Mouse (Mus musculus) forelimb bud, embryonic 11.5 days (tissue): ENCODE measurements around the gene Tnfsf14.

ENCODE experiments used
- DNase-seq: peaks from one replicate; pipeline ENCODE4 v3.0.0-alpha.2; 2012; ENCODE audit warnings: low read depth, low spot score

Gene Tnfsf14

GRCm38 (mm10) chr17:57194041-57194507 is at the start of gene Tnfsf14:
Gene Tnfsf14 (minus strand): TSS chr17:57194177.
- DNase-seq = no peak

GRCm38 (mm10) chr17:57237181-57237580 is 43.2 kb upstream of the Tnfsf14 start:
- no peak for DNase-seq

GRCm38 (mm10) chr17:57235803-57236202 is 41.8 kb upstream of the Tnfsf14 start:
- no peak for DNase-seq

- no peak for DNase-seq
Observed at GRCm38 (mm10) chr17:57234254-57234928, 40.4 kb upstream of the Tnfsf14 start.

GRCm38 (mm10) chr17:57233038-57233437 is 39.1 kb upstream of the Tnfsf14 start:
- DNase-seq = no peak

- no peak for DNase-seq
Observed at GRCm38 (mm10) chr17:57232200-57232599, 38.2 kb upstream of the Tnfsf14 start.

- DNase-seq = no peak
Observed at GRCm38 (mm10) chr17:57231321-57231771, 37.4 kb upstream of the Tnfsf14 start.

GRCm38 (mm10) chr17:57230728-57231125 is 36.8 kb upstream of the Tnfsf14 start:
- DNase-seq = no peak

GRCm38 (mm10) chr17:57229851-57230727 is 36.1 kb upstream of the Tnfsf14 start:
- DNase-seq = no peak

- no peak for DNase-seq
Observed at GRCm38 (mm10) chr17:57228873-57229272, 34.9 kb upstream of the Tnfsf14 start.

- DNase-seq = no peak
Observed at GRCm38 (mm10) chr17:57228014-57228413, 34.0 kb upstream of the Tnfsf14 start, which contains the start of gene C3. Gene C3 (minus strand): TSS chr17:57228136.

- no peak for DNase-seq
Observed at GRCm38 (mm10) chr17:57227468-57227867, 33.5 kb upstream of the Tnfsf14 start.

- DNase-seq = no peak
Observed at GRCm38 (mm10) chr17:57223313-57223712, 29.3 kb upstream of the Tnfsf14 start.

- DNase-seq = no peak
Observed at GRCm38 (mm10) chr17:57221911-57222310, 27.9 kb upstream of the Tnfsf14 start.

- peak; percentile 3 for DNase-seq
Observed at GRCm38 (mm10) chr17:57219884-57220207, 25.9 kb upstream of the Tnfsf14 start.

GRCm38 (mm10) chr17:57219167-57219883 is 25.3 kb upstream of the Tnfsf14 start:
- peak; percentile 48 for DNase-seq

- DNase-seq = no peak
Observed at GRCm38 (mm10) chr17:57218335-57218900, 24.4 kb upstream of the Tnfsf14 start.

- peak; percentile 10 for DNase-seq
Observed at GRCm38 (mm10) chr17:57214676-57215387, 20.9 kb upstream of the Tnfsf14 start.

GRCm38 (mm10) chr17:57211501-57211900 is 17.5 kb upstream of the Tnfsf14 start:
- DNase-seq = no peak

- DNase-seq = no peak
Observed at GRCm38 (mm10) chr17:57209330-57209729, 15.4 kb upstream of the Tnfsf14 start.

- DNase-seq = no peak
Observed at GRCm38 (mm10) chr17:57207938-57208337, 14.0 kb upstream of the Tnfsf14 start.
